Mouse (Mus musculus) subcutaneous adipose tissue, adult 2 months (tissue): Measurements from ENCODE around the gene Npc2. TPM values are rescaled to one million over a fixed set of nuclear protein-coding genes. Genes with fewer than 3 reads are reported as not detected.

Source experiments
- polyA plus RNA-seq: library from polyadenylated mRNA; depleted of rRNA; stranded (reverse); fragments of >200 nt; gene quantifications from 2 replicates; pipeline ENCODE4 v1.2.3, GENCODE M21; 2012; ENCODE audit warnings: low replicate concordance; rRNA removed

Npc2 gene
- polyA plus RNA-seq: 273 and 604 TPM in 2 replicates

DNA sequence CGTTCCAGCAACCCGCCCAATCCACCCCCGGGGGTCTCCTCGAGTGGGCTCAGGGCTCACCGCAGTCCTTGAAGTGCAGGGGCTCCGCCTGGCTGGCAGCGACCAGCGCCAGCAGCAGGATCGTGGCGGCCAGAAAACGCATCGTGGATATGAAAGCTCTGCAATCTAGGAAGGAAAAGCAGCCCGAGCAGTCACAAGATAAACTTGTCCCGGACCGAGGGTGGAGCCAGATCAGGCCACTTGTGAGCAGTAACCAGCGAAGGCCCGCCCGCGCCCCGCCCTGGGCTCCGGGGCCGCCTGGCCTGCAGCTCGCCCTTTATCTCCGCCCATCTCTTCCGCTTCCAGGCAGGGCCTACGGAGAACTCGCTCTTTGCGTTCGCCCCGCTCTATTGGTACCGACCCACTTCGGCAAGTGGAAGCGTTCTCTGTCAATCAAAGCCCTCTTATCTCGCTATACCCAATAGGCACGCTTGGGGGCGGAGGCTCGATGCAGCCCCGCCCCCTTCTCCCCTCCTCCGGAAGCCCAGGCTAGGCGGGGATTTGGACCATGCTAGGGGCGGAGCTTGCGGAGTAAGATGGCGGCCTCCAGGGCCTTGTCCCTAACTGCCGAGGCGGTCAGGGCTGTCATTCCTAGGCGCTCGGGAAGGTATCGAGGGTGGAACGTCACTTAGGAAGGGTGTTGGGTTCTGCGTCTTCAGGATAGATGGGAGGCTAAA lies at the start of gene Npc2, which contains the start of gene Isca2:
TSS of gene Npc2 (minus strand) at position 427 of the 716 bp plus-strand sequence.
TSS of gene Isca2 (plus strand) at position 526 of the 716 bp plus-strand sequence.

Other genes starting within 250 kb of the Npc2 start
- gene Vsx2, start 203.4 kb downstream of the Npc2 start, polyA plus RNA-seq: not detected in 2 replicates
- gene Abcd4, start 155.7 kb downstream of the Npc2 start, polyA plus RNA-seq: 34.7 and 35.7 TPM in 2 replicates
- not detected in 2 replicates for gene Vrtn, start 132.1 kb downstream of the Npc2 start, polyA plus RNA-seq
- not detected in 2 replicates for gene Syndig1l, start 74.3 kb downstream of the Npc2 start, polyA plus RNA-seq
- gene Isca2, start 99 bp upstream of the Npc2 start, polyA plus RNA-seq: 76.5 and 154 TPM in 2 replicates
- 7.3 and 14.6 TPM in 2 replicates for gene Ltbp2, start 103.4 kb upstream of the Npc2 start, polyA plus RNA-seq
- 67.1 and 71.7 TPM in 2 replicates for gene Fcf1, start 197.7 kb upstream of the Npc2 start, polyA plus RNA-seq
- 30.2 and 32.4 TPM in 2 replicates for gene Arel1, start 197.7 kb upstream of the Npc2 start, polyA plus RNA-seq
- 8.2 and 19.3 TPM in 2 replicates for gene Ylpm1, start 223.2 kb upstream of the Npc2 start, polyA plus RNA-seq